Mouse (Mus musculus) spleen, adult 2 months (tissue): ENCODE data around the gene Ddx10. TPM values are rescaled to one million over a fixed set of nuclear protein-coding genes. Genes with fewer than 3 reads are reported as not detected.

Experiments
- DNase-seq, 2 experiments: peaks; one replicate each; pipeline versions ENCODE4 v3.0.0 to v3.0.0-alpha.2; 2012 to 2021; ENCODE audit warnings: low spot score in 2 of 2, low read depth in 1 of 2
- H3K27ac ChIP-seq: fragments of 200-500 bp; 2 replicates; pipeline ENCODE4 v1.5.1; 2012; ENCODE audit warnings: low read length, inconsistent platforms; ENCODE audit not compliant: insufficient read depth
- H3K27me3 ChIP-seq: fragments of 200-500 bp; 2 replicates; pipeline ENCODE4 v1.6.1; 2012; ENCODE audit warnings: mild to moderate bottlenecking, moderate library complexity, low read length, inconsistent platforms; ENCODE audit not compliant: control insufficient read depth, insufficient read depth
- H3K36me3 ChIP-seq: fragments of 200-500 bp; 2 replicates; pipeline ENCODE4 v1.6.1; 2012; ENCODE audit warnings: mild to moderate bottlenecking, low read length, inconsistent platforms; ENCODE audit not compliant: control insufficient read depth, insufficient read depth
- H3K4me1 ChIP-seq: fragments of 200-500 bp; 2 replicates; pipeline ENCODE4 v1.6.1; 2011; ENCODE audit warnings: inconsistent platforms; ENCODE audit not compliant: control insufficient read depth, insufficient read depth, insufficient read length
- H3K4me3 ChIP-seq: fragments of 200-500 bp; 2 replicates; pipeline ENCODE4 v1.5.1; 2011; ENCODE audit warnings: mild to moderate bottlenecking, inconsistent platforms; ENCODE audit not compliant: insufficient read depth, insufficient read length; ENCODE audit errors: extremely low read depth
- CTCF ChIP-seq: fragments of 200-500 bp; IDR thresholded peaks from 2 replicates; pipeline ENCODE4 v1.5.1; 2011; ENCODE audit warnings: mild to moderate bottlenecking, inconsistent platforms; ENCODE audit not compliant: insufficient read depth, insufficient read length, insufficient replicate concordance; ENCODE audit errors: extremely low read depth
- POLR2A ChIP-seq: fragments of 200-500 bp; IDR thresholded peaks from 2 replicates; pipeline ENCODE4 v1.6.1; 2011; ENCODE audit warnings: low read depth, low read length, inconsistent platforms
- WGBS: fragments of 180-500 bp; shearing (Covaris S2); methylation state at CpG from one replicate; pipeline ENCODE4 v1.1.7; 2018; 5-methylcytosine and 5-hydroxymethylcytosine counted together
- polyA plus RNA-seq: library from polyadenylated mRNA; depleted of rRNA; stranded (reverse); fragments of >200 nt; gene quantifications from 2 replicates; pipeline ENCODE4 v1.2.3, GENCODE M21; 2012

The Ddx10 gene
- polyA plus RNA-seq, 1 experiment: 1.4 TPM

- no peaks in the 10 kb centered on the region for H3K27me3 ChIP-seq
- DNase-seq: no peak
- H3K4me1 ChIP-seq: no peaks in the 10 kb centered on the region
- no peak overlapping the region for H3K4me3 ChIP-seq
- no peaks in the 10 kb centered on the region for H3K36me3 ChIP-seq
- TF ChIP-seq POLR2A (no peak), CTCF (no peak)
- WGBS: 64% methylated on average over 2 of the region's 2 CpGs
- H3K27ac ChIP-seq: no peak overlapping the region
These were observed 117.4 kb downstream of the Ddx10 start for GRCm38 (mm10) chr9:53130460-53130859.

- TF ChIP-seq POLR2A: no peak
- TF ChIP-seq CTCF: no peak
- Histone ChIP-seq H3K36me3 (no peaks in the 10 kb centered on the region), H3K4me3 (no peak overlapping the region), H3K27ac (no peak overlapping the region), H3K27me3 (no peaks in the 10 kb centered on the region), H3K4me1 (no peaks in the 10 kb centered on the region)
- no peak for DNase-seq
- 73% methylated on average over 1 of the region's 1 CpGs for WGBS
These were observed 146.8 kb downstream of the Ddx10 start for GRCm38 (mm10) chr9:53101103-53101502.

GRCm38 (mm10) chr9:53095319-53096165, 152.3 kb downstream of the Ddx10 start:
- no peaks in the 10 kb centered on the region for H3K4me1 ChIP-seq
- H3K4me3 ChIP-seq: no peak overlapping the region
- H3K27ac ChIP-seq: no peak overlapping the region
- TF ChIP-seq POLR2A: no peak
- no peak for TF ChIP-seq CTCF
- H3K27me3 ChIP-seq: no peaks in the 10 kb centered on the region
- WGBS: 91% methylated on average over 5 of the region's 5 CpGs
- no peak for DNase-seq
- H3K36me3 ChIP-seq: no peaks in the 10 kb centered on the region

GRCm38 (mm10) chr9:53094536-53094935, 153.3 kb downstream of the Ddx10 start:
- H3K36me3 ChIP-seq: no peaks in the 10 kb centered on the region
- H3K27ac ChIP-seq: no peak overlapping the region
- 87% methylated on average over 7 of the region's 7 CpGs for WGBS
- TF ChIP-seq POLR2A: no peak
- TF ChIP-seq CTCF: no peak
- no peaks in the 10 kb centered on the region for H3K27me3 ChIP-seq
- no peaks in the 10 kb centered on the region for H3K4me1 ChIP-seq
- no peak for DNase-seq
- no peak overlapping the region for H3K4me3 ChIP-seq

- TF ChIP-seq POLR2A (no peak), CTCF (no peak)
- Histone ChIP-seq H3K4me1 (no peaks in the 10 kb centered on the region), H3K36me3 (no peaks in the 10 kb centered on the region), H3K27me3 (no peaks in the 10 kb centered on the region), H3K27ac (no peak overlapping the region), H3K4me3 (no peak overlapping the region)
- 80% methylated on average over 3 of the region's 3 CpGs for WGBS
- no peak for DNase-seq
These were observed 170.2 kb downstream of the Ddx10 start for GRCm38 (mm10) chr9:53077626-53078025.

- DNase-seq: no peak
- Histone ChIP-seq H3K27ac (no peak overlapping the region), H3K4me1 (no peaks in the 10 kb centered on the region), H3K4me3 (no peak overlapping the region), H3K27me3 (no peaks in the 10 kb centered on the region), H3K36me3 (no peaks in the 10 kb centered on the region)
- WGBS: 86% methylated on average over 3 of the region's 3 CpGs
- no peak for TF ChIP-seq CTCF
- no peak for TF ChIP-seq POLR2A
These were observed 171.9 kb downstream of the Ddx10 start for GRCm38 (mm10) chr9:53075931-53076330.

- no peak for DNase-seq
- WGBS: 89% methylated on average over 3 of the region's 3 CpGs
- H3K4me3 ChIP-seq: no peak overlapping the region
These were observed 173.4 kb downstream of the Ddx10 start for GRCm38 (mm10) chr9:53074443-53074842.

More at GRCm38 (mm10) chr9:53074443-53074842, 173.4 kb downstream of the Ddx10 start:
- Histone ChIP-seq H3K27me3 (no peaks in the 10 kb centered on the region), H3K4me1 (no peaks in the 10 kb centered on the region), H3K27ac (no peak overlapping the region), H3K36me3 (no peaks in the 10 kb centered on the region)
- TF ChIP-seq CTCF (no peak), POLR2A (no peak)
